Mouse (Mus musculus): Measurements from ENCODE around the gene G6pdx. TPM values are rescaled to one million over a fixed set of nuclear protein-coding genes. Genes with fewer than 3 reads are reported as not detected.

G6pdx gene
- polyA plus RNA-seq, 1 experiment from 2014 or later: 59.4 TPM

DNA sequence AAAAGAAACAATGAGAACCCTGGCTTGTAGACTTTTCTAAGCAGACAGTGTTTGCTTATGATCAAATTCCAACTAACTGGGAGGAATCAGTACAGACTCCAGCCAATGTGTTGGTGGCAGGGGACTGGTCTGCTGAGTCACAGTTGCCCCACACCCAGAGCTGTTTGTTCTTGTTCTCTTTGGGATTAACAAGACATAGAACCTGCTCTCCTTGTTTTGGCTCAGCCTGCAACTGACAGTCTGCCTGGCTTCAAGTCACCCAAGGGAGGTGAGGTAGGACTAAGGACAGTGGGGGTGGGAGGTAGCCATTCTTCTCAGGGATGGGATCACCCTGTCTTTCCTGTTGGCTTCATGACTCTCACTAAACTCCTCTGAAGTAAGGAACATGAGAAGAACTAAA lies 4.6 kb downstream of the G6pdx start:
- ATAC-seq (ENCODE audit: insufficient read depth, low FRiP score, low TSS enrichment): no peak
- Histone ChIP-seq H3K4me2 (ENCODE audit: low read depth) (no peak overlapping the region), H3K27ac (ENCODE audit: low read depth, low read length) (no peak overlapping the region), H3K27me3 (ENCODE audit: control insufficient read depth, insufficient read depth, low read length) (no peaks in the 10 kb centered on the region), H3K4me3 (ENCODE audit: low read depth, low read length) (no peak overlapping the region), H3K9ac (ENCODE audit: low read length) (no peak overlapping the region), H3K9me3 (ENCODE audit: control insufficient read depth, low read length) (no peaks in the 10 kb centered on the region), H3K4me1 (ENCODE audit: control insufficient read depth, insufficient read depth, low read length) (no peaks in the 10 kb centered on the region), H3K36me3 (ENCODE audit: control insufficient read depth, insufficient read depth, low read length) (no peaks in the 10 kb centered on the region)
- no peak for DNase-seq (ENCODE audit: low spot score)

GRCm38 (mm10) chrX:74413377-74413776 lies 15.6 kb downstream of the G6pdx start:
- Histone ChIP-seq H3K27me3 (ENCODE audit: control insufficient read depth, insufficient read depth, low read length) (no peaks in the 10 kb centered on the region), H3K4me3 (ENCODE audit: low read depth, low read length) (no peak overlapping the region), H3K27ac (ENCODE audit: low read depth, low read length) (no peak overlapping the region), H3K4me1 (ENCODE audit: control insufficient read depth, insufficient read depth, low read length) (no peaks in the 10 kb centered on the region), H3K9ac (ENCODE audit: low read length) (no peak overlapping the region), H3K4me2 (ENCODE audit: low read depth) (no peak overlapping the region), H3K9me3 (ENCODE audit: control insufficient read depth, low read length) (no peaks in the 10 kb centered on the region), H3K36me3 (ENCODE audit: control insufficient read depth, insufficient read depth, low read length) (no peaks in the 10 kb centered on the region)
- ATAC-seq (ENCODE audit: insufficient read depth, low FRiP score, low TSS enrichment) (no peak; the same call in 1 of the 2 replicates), DNase-seq (ENCODE audit: low spot score) (peak; percentile 73)

DNA sequence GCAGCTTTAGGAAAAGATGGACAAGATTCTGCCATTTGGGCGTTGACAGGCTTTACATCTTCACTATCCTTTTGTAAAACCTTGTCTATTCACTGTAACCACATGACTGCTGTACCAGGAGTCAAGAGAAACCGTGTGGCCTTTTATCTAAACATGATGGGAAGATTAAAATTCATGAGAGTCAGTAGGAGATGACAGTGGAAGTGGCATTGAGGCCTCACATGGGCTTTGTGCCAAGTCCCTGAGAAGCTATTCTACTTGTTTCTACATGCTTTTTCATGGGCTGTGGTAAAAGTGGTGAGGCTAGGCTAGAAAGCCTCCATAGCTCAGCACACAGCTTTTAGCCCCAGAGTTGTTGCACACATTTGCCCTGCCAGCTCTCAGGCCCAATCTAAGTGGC lies 20.7 kb downstream of the G6pdx start:
- Histone ChIP-seq H3K36me3 (ENCODE audit: control insufficient read depth, insufficient read depth, low read length) (no peaks in the 10 kb centered on the region), H3K27ac (ENCODE audit: low read depth, low read length) (no peak overlapping the region), H3K4me1 (ENCODE audit: control insufficient read depth, insufficient read depth, low read length) (no peaks in the 10 kb centered on the region), H3K4me3 (ENCODE audit: low read depth, low read length) (no peak overlapping the region), H3K9ac (ENCODE audit: low read length) (no peak overlapping the region), H3K9me3 (ENCODE audit: control insufficient read depth, low read length) (no peaks in the 10 kb centered on the region), H3K4me2 (ENCODE audit: low read depth) (no peak overlapping the region), H3K27me3 (ENCODE audit: control insufficient read depth, insufficient read depth, low read length) (no peaks in the 10 kb centered on the region)
- ATAC-seq (ENCODE audit: insufficient read depth, low FRiP score, low TSS enrichment) (no peak), DNase-seq (ENCODE audit: low spot score) (no peak)
- WGBS: 53% methylated on average over 2 of the region's 2 CpGs

GRCm38 (mm10) chrX:74400136-74400535 lies 28.9 kb downstream of the G6pdx start:
- ATAC-seq (ENCODE audit: insufficient read depth, low FRiP score, low TSS enrichment) (no peak), DNase-seq (ENCODE audit: low spot score) (no peak)
- Histone ChIP-seq H3K4me2 (ENCODE audit: low read depth) (no peak overlapping the region), H3K27ac (ENCODE audit: low read depth, low read length) (no peak overlapping the region), H3K27me3 (ENCODE audit: control insufficient read depth, insufficient read depth, low read length) (no peaks in the 10 kb centered on the region), H3K9me3 (ENCODE audit: control insufficient read depth, low read length) (no peaks in the 10 kb centered on the region), H3K36me3 (ENCODE audit: control insufficient read depth, insufficient read depth, low read length) (no peaks in the 10 kb centered on the region), H3K9ac (ENCODE audit: low read length) (no peak overlapping the region), H3K4me1 (ENCODE audit: control insufficient read depth, insufficient read depth, low read length) (no peaks in the 10 kb centered on the region), H3K4me3 (ENCODE audit: low read depth, low read length) (no peak overlapping the region)
- WGBS: 85% methylated on average over 3 of the region's 3 CpGs

DNA sequence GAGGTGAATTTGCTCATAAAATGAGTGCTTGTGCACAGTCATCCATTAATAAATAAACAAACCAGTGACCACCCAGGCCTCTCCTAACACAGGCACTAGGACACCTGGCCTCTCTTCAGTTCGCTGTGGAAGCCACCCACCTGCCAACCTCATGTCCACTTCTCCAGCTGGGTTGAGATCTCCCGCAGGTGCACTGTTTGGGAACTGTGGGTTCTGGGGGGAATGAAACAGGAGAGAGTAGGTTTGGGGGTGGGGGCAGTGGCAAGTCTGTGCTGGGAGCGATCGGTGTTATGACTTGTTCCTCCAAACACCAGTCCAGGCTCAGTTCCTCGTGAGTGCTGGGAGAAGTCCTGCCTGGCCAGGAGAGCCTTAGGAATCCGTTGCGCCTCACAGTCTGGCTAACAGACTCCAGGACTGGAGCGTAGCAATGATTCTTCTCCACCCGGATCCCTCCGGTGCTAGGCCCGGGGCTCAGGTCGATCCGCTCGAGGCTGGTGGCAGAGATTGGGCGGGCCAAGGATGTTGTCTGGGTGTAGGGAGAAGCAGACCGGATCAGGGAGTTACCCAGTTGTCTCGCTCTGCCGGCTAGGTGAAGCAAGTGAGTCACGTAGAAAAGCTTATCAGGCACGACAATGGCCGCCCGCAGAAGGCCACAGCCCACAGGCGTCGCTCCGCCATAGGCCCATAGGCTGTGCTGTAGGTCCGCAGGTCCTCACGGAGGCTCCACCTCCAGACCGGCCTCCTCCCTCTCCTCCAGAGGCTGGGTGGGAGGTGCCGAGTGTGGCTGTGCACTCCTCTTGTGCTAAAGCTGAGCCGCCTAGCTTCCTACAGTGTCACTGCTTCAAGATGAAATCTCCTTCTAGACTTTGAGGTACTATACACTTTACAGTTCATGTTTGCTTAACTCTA lies 36.2 kb downstream of the G6pdx start, which contains the start of the genes Fam3a and Ikbkg:
Gene Fam3a, minus strand, starts transcription at position 738 of the 909 bp plus-strand sequence.
Gene Ikbkg, plus strand, starts transcription at position 756 of the 909 bp plus-strand sequence.
- no peaks in the 10 kb centered on the region for H3K4me1 ChIP-seq (ENCODE audit: control insufficient read depth, insufficient read depth, low read length)
- H3K27ac ChIP-seq (ENCODE audit: low read depth, low read length): 0 out of 2 replicates have a peak within 1 kb of the TSS, but pooled peaks have one; percentile 62
- no peaks in the 10 kb centered on the region for H3K27me3 ChIP-seq (ENCODE audit: control insufficient read depth, insufficient read depth, low read length)
- no peaks in the 10 kb centered on the region for H3K9me3 ChIP-seq (ENCODE audit: control insufficient read depth, low read length)
- no peaks in the 10 kb centered on the region for H3K36me3 ChIP-seq (ENCODE audit: control insufficient read depth, insufficient read depth, low read length)
- DNase-seq (ENCODE audit: low spot score): peak; percentile 84
- ATAC-seq (ENCODE audit: insufficient read depth, low FRiP score, low TSS enrichment): peak; percentile 100
- H3K9ac ChIP-seq (ENCODE audit: low read length): peak within 1 kb of the TSS; percentile 79
- peak within 1 kb of the TSS; percentile 51 for H3K4me3 ChIP-seq (ENCODE audit: low read depth, low read length)
- 21% methylated on average over 30 of the region's 30 CpGs for WGBS
- peak within 1 kb of the TSS; percentile 51 for H3K4me2 ChIP-seq (ENCODE audit: low read depth)

DNA sequence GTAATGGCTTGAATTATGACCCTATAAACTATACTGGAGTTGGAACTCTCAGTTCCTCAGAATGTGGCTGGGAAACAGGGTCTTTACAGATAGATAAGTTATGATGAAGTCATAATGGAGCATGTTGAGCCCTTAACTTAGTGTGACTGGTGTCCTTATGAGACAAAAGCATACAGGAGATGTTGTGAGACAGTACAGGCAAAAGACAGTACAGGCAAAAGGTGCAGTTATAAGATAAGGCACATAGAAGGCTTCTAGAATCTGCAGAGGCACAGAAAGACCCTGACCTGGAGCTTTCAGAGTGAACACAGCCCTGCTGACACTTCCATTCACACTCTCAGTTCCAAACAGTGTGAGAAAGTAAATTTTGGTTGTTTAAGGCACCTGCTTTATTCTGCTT lies 40.8 kb downstream of the G6pdx start:
- no peaks in the 10 kb centered on the region for H3K36me3 ChIP-seq (ENCODE audit: control insufficient read depth, insufficient read depth, low read length)
- no peak overlapping the region for H3K27ac ChIP-seq (ENCODE audit: low read depth, low read length)

DNA sequence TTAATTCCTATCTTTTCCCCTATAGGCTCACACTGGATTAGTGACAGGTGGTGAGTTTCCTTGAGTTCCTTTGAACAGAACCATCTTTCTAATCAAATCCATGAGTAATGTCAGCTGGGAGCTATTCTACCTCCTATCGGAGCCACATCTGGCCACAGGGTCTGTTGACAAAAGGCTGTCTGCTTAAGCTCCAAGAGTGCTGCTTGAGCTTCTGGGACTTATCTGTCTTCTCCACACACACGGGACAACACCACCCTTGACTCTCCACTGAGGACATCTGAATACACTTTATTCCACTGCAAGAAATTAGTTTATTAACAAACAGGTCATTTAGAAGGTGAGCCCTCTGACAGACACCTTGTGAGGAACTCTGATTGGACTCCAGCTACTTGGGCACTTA lies 44.5 kb downstream of the G6pdx start:
- H3K4me3 ChIP-seq (ENCODE audit: low read depth, low read length): no peak overlapping the region
- no peaks in the 10 kb centered on the region for H3K4me1 ChIP-seq (ENCODE audit: control insufficient read depth, insufficient read depth, low read length)
- no peaks in the 10 kb centered on the region for H3K9me3 ChIP-seq (ENCODE audit: control insufficient read depth, low read length)
- H3K9ac ChIP-seq (ENCODE audit: low read length): no peak overlapping the region
- H3K36me3 ChIP-seq (ENCODE audit: control insufficient read depth, insufficient read depth, low read length): no peaks in the 10 kb centered on the region
- no peak overlapping the region for H3K27ac ChIP-seq (ENCODE audit: low read depth, low read length)
- no peak for DNase-seq (ENCODE audit: low spot score)
- WGBS: 87% methylated on average over 2 of the region's 2 CpGs
- no peaks in the 10 kb centered on the region for H3K27me3 ChIP-seq (ENCODE audit: control insufficient read depth, insufficient read depth, low read length)
- no peak overlapping the region for H3K4me2 ChIP-seq (ENCODE audit: low read depth)
- no peak for ATAC-seq (ENCODE audit: insufficient read depth, low FRiP score, low TSS enrichment)

More for the DNA sequence above, 40.8 kb downstream of the G6pdx start:
- ATAC-seq (ENCODE audit: insufficient read depth, low FRiP score, low TSS enrichment): no peak
- no peak for DNase-seq (ENCODE audit: low spot score)
- no peaks in the 10 kb centered on the region for H3K27me3 ChIP-seq (ENCODE audit: control insufficient read depth, insufficient read depth, low read length)
- no peak overlapping the region for H3K9ac ChIP-seq (ENCODE audit: low read length)
- no peak overlapping the region for H3K4me2 ChIP-seq (ENCODE audit: low read depth)
- H3K9me3 ChIP-seq (ENCODE audit: control insufficient read depth, low read length): no peaks in the 10 kb centered on the region
- no peak overlapping the region for H3K4me3 ChIP-seq (ENCODE audit: low read depth, low read length)
- H3K4me1 ChIP-seq (ENCODE audit: control insufficient read depth, insufficient read depth, low read length): no peaks in the 10 kb centered on the region

GRCm38 (mm10) chrX:74372888-74373549 lies 56.0 kb downstream of the G6pdx start, which contains the start of the genes Ubl4a and Slc10a3:
Gene Ubl4a (minus strand): TSS chrX:74373218.
Gene Slc10a3 (minus strand): TSS chrX:74373349.
- WGBS: 18% methylated on average over 31 of the region's 32 CpGs
- Histone ChIP-seq H3K9me3 (ENCODE audit: control insufficient read depth, low read length) (no peaks in the 10 kb centered on the region), H3K36me3 (ENCODE audit: control insufficient read depth, insufficient read depth, low read length) (no peaks in the 10 kb centered on the region), H3K9ac (ENCODE audit: low read length) (peak within 1 kb of the TSS; percentile 50), H3K27ac (ENCODE audit: low read depth, low read length) (no peak within 1 kb of the TSS), H3K4me3 (ENCODE audit: low read depth, low read length) (peak within 1 kb of the TSS; percentile 37), H3K4me1 (ENCODE audit: control insufficient read depth, insufficient read depth, low read length) (no peaks in the 10 kb centered on the region), H3K27me3 (ENCODE audit: control insufficient read depth, insufficient read depth, low read length) (no peaks in the 10 kb centered on the region), H3K4me2 (ENCODE audit: low read depth) (peak within 1 kb of the TSS; percentile 48)
- ATAC-seq (ENCODE audit: insufficient read depth, low FRiP score, low TSS enrichment): peak; percentile 91
- DNase-seq (ENCODE audit: low spot score): peak; percentile 86
